Mouse (Mus musculus) heart, adult 11 months (tissue): ENCODE measurements around the gene Sept7.
"Not testable (repeated sequence)": the region's sequence is repeated elsewhere in the genome, so short reads cannot be mapped to it uniquely, and the experiment has no call there.

ENCODE experiments used
- DNase-seq: peaks from one replicate; pipeline ENCODE4 v3.0.0; 2022

The Sept7 gene

GRCm38 (mm10) chr9:25252283-25252726 lies at the start of gene Sept7:
Gene Sept7, plus strand, starts transcription at chr9:25252439.
- DNase-seq, result peak; percentile 100

GRCm38 (mm10) chr9:25208087-25208803 lies 44.0 kb upstream of the Sept7 start:
- DNase-seq, result peak; percentile 93

GRCm38 (mm10) chr9:25212309-25213163 lies 39.7 kb upstream of the Sept7 start:
- DNase-seq, result peak; percentile 94

- DNase-seq, result no peak
Measured at GRCm38 (mm10) chr9:25213164-25213557, 39.1 kb upstream of the Sept7 start.

- DNase-seq, result peak; percentile 48
Measured at GRCm38 (mm10) chr9:25215411-25215810, 36.8 kb upstream of the Sept7 start.

GRCm38 (mm10) chr9:25216210-25216609 lies 36.0 kb upstream of the Sept7 start:
- peak; percentile 55 for DNase-seq

- no peak for DNase-seq
Measured at GRCm38 (mm10) chr9:25218954-25219353, 33.3 kb upstream of the Sept7 start.

GRCm38 (mm10) chr9:25219882-25220281 lies 32.4 kb upstream of the Sept7 start:
- no peak for DNase-seq

- no peak for DNase-seq
Measured at GRCm38 (mm10) chr9:25224959-25225358, 27.3 kb upstream of the Sept7 start.

- DNase-seq, result no peak
Measured at GRCm38 (mm10) chr9:25229740-25230139, 22.5 kb upstream of the Sept7 start.

GRCm38 (mm10) chr9:25230213-25231039 lies 21.8 kb upstream of the Sept7 start:
- no peak for DNase-seq

GRCm38 (mm10) chr9:25241065-25241464 lies 11.2 kb upstream of the Sept7 start:
- no peak for DNase-seq

GRCm38 (mm10) chr9:25241783-25242182 lies 10.5 kb upstream of the Sept7 start:
- not testable (repeated sequence) for DNase-seq

GRCm38 (mm10) chr9:25242266-25242665 lies 10.0 kb upstream of the Sept7 start:
- no peak for DNase-seq

- no peak for DNase-seq
Measured at GRCm38 (mm10) chr9:25243926-25244657, 8.1 kb upstream of the Sept7 start.

GRCm38 (mm10) chr9:25245125-25245524 lies 7.1 kb upstream of the Sept7 start:
- no peak for DNase-seq

- DNase-seq, result no peak
Measured at GRCm38 (mm10) chr9:25246508-25246907, 5.7 kb upstream of the Sept7 start.

- no peak for DNase-seq
Measured at GRCm38 (mm10) chr9:25251174-25251573, 1.1 kb upstream of the Sept7 start.

GRCm38 (mm10) chr9:25251611-25252282 lies 492 bp upstream of the Sept7 start:
- peak; percentile 99 for DNase-seq

- peak; percentile 97 for DNase-seq
Measured at GRCm38 (mm10) chr9:25252759-25253477, 679 bp downstream of the Sept7 start.

- no peak for DNase-seq
Measured at GRCm38 (mm10) chr9:25253478-25253824, 1.2 kb downstream of the Sept7 start.
